Mouse (Mus musculus) hindbrain, embryonic 14.5 days (tissue): ENCODE results near the gene Dand5. TPM values are rescaled to one million over a fixed set of nuclear protein-coding genes. Genes with fewer than 3 reads are reported as not detected.

Experiments used
- ATAC-seq: fragments of 200-750 bp; cut with Nextera tagmentation; 2 replicates; pipeline ENCODE4 v1.8.0; 2017; ENCODE audit warnings: moderate number of reproducible peaks, mild to moderate bottlenecking, moderate TSS enrichment, moderate library complexity; ENCODE audit not compliant: low FRiP score
- DNase-seq: peaks from one replicate; pipeline ENCODE4 v3.0.0-alpha.2; 2015; ENCODE audit warnings: low spot score
- H3K27ac ChIP-seq: fragments of 300-500 bp; sonication (generic); 2 replicates; pipeline ENCODE4 v1.5.1; 2014; ENCODE audit warnings: mild to moderate bottlenecking, moderate library complexity
- H3K27me3 ChIP-seq: fragments of 300-500 bp; sonication (generic); 2 replicates; pipeline ENCODE4 v1.6.1; 2014; ENCODE audit warnings: mild to moderate bottlenecking, low read length, mixed read lengths; ENCODE audit not compliant: control insufficient read depth, insufficient read depth
- H3K36me3 ChIP-seq: fragments of 300-500 bp; sonication (generic); replicated peaks from 2 replicates; pipeline ENCODE4 v1.6.1; 2014; ENCODE audit not compliant: control insufficient read depth, insufficient read depth
- H3K4me1 ChIP-seq: fragments of 300-500 bp; sonication (generic); replicated peaks from 2 replicates; pipeline ENCODE4 v1.6.1; 2014; ENCODE audit warnings: antibody characterized with exemption, low read length, mixed read lengths; ENCODE audit not compliant: control insufficient read depth, insufficient read depth
- H3K4me2 ChIP-seq: fragments of 300-500 bp; sonication (generic); replicated peaks from 2 replicates; pipeline ENCODE4 v1.6.1; 2014; ENCODE audit warnings: mild to moderate bottlenecking, moderate library complexity
- H3K4me3 ChIP-seq: fragments of 300-500 bp; sonication (generic); replicated peaks from 2 replicates; pipeline ENCODE4 v1.5.1; 2014; ENCODE audit warnings: mild to moderate bottlenecking, low read length
- H3K9ac ChIP-seq: fragments of 300-500 bp; sonication (generic); 2 replicates; pipeline ENCODE4 v1.6.1; 2014
- H3K9me3 ChIP-seq: fragments of 300-500 bp; sonication (generic); 2 replicates; pipeline ENCODE4 v1.6.1; 2016; ENCODE audit warnings: low read length; ENCODE audit not compliant: control insufficient read depth
- WGBS: fragments of 180-500 bp; shearing (Covaris S2); extraction: QIAGEN DNeasy Blood & Tissue Kit; methylation state at CpG from one replicate; pipeline ENCODE4 v1.1.7; 2014; 5-methylcytosine and 5-hydroxymethylcytosine counted together
- polyA plus RNA-seq: library from polyadenylated mRNA; unstranded; fragments of >200 nt; fragmentation: Nextera tagmentation; extraction: Ambion mirVana; gene quantifications from 2 replicates; pipeline ENCODE4 v1.2.1, GENCODE M21; 2014

The Dand5 gene
- polyA plus RNA-seq, 1 experiment from 2014 or later, result 14.6 TPM

GRCm38 (mm10) chr8:84825636-84826035 lies 3.0 kb upstream of the Dand5 start:
- Histone ChIP-seq H3K9ac (no peak overlapping the region), H3K36me3 (no peaks in the 10 kb centered on the region), H3K4me3 (no peak overlapping the region), H3K9me3 (no peaks in the 10 kb centered on the region), H3K27ac (no peak overlapping the region), H3K4me2 (no peak overlapping the region), H3K27me3 (0 out of 2 replicates have a peak, but pooled peaks cover 4% of the 10 kb centered on the region), H3K4me1 (0 out of 2 replicates have a peak, but pooled peaks cover 3% of the 10 kb centered on the region)
- DNase-seq, result no peak
- ATAC-seq, result no peak
- WGBS, result 79% methylated on average over 4 of the region's 4 CpGs

DNA sequence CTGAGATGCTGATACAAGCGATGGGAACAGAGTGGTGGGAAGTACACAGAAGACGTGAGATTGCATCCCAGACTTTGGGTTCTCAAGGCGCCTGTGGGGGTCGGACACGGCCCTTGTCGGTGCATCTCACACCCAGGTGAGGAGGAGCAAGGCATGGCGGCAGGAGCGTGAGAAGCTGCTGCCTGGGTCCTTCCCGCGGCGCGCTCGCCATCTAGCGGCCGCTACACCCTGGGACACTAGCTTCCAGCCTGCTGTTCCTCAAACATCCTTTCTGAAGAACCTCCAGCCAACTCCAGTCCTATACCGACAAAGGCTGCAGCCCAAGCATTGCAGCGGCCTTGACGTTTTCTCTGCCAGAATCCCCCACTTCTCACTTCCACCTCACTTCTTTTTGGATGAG lies 1.0 kb upstream of the Dand5 start:
- peak overlapping the region; percentile 46 for H3K4me2 ChIP-seq
- ATAC-seq, result peak; percentile 91
- under 1% methylated on average over 18 of the region's 18 CpGs for WGBS
- 0 out of 2 replicates have a peak, but pooled peaks cover 3% of the 10 kb centered on the region for H3K4me1 ChIP-seq
- H3K27ac ChIP-seq, result no peak overlapping the region
- H3K4me3 ChIP-seq, result peak overlapping the region; percentile 17
- peak; percentile 88 for DNase-seq
- H3K9ac ChIP-seq, result peak overlapping the region; percentile 32; the same call in 1 of the 2 replicates
- no peaks in the 10 kb centered on the region for H3K9me3 ChIP-seq
- 0 out of 2 replicates have a peak, but pooled peaks cover 4% of the 10 kb centered on the region for H3K27me3 ChIP-seq
- H3K36me3 ChIP-seq, result no peaks in the 10 kb centered on the region

DNA sequence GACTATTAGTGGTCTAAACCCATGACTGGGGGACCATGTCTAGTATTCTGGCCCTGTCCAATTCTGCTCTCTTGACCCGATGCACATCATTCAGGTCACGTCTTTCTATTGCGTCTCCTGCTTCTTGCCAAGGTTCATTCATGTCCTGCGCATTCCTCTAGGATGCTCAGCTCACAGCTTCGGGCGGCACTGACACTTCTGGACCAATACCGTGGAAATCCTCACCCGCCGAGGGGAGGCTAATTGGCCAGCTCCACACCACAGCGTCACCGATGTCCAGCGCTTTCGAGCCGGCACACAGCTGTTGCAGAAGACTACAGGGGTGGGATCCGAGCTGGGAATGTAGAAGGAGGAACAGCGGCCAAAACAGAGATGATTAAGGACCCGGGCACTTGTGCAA lies 6.5 kb downstream of the Dand5 start:
- WGBS, result 76% methylated on average over 17 of the region's 17 CpGs
- ATAC-seq (no peak), DNase-seq (no peak)
- Histone ChIP-seq H3K9ac (no peak overlapping the region), H3K27me3 (peaks cover 9% of the 10 kb centered on the region), H3K36me3 (no peaks in the 10 kb centered on the region), H3K27ac (no peak overlapping the region), H3K4me3 (no peak overlapping the region), H3K9me3 (no peaks in the 10 kb centered on the region), H3K4me1 (peaks cover 10% of the 10 kb centered on the region), H3K4me2 (no peak overlapping the region)

DNA sequence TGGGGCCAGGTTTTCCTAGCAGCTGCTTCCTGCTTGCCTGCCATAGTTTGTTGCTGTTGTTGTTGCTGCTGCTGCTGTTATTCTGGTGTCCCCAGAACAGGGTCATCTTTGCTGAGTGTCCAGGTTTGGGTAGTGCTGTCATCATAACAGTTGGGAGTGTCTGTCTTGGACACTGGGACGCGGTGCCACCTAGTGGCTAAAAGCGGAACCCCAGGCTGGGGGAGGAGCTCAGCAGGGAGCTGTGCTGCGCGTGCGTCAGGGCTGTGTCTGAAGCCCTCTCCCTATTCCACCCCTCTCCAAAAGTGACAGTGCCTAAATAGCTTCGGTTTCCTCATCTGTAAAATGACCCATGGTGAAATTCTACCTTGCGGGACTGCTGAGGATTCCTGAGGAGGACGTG lies 7.1 kb downstream of the Dand5 start:
- H3K4me3 ChIP-seq, result no peak overlapping the region
- DNase-seq (peak; percentile 89), ATAC-seq (peak; percentile 51)
- H3K9ac ChIP-seq, result no peak overlapping the region
- no peaks in the 10 kb centered on the region for H3K36me3 ChIP-seq
- no peak overlapping the region for H3K4me2 ChIP-seq
- 13% methylated on average over 9 of the region's 9 CpGs for WGBS
- peak overlapping the region; percentile 81; the same call in 1 of the 2 replicates for H3K27ac ChIP-seq
- no peaks in the 10 kb centered on the region for H3K9me3 ChIP-seq
- peaks cover 14% of the 10 kb centered on the region for H3K4me1 ChIP-seq
- peaks cover 9% of the 10 kb centered on the region for H3K27me3 ChIP-seq

GRCm38 (mm10) chr8:84814555-84815441 lies 7.8 kb downstream of the Dand5 start:
- no peaks in the 10 kb centered on the region for H3K9me3 ChIP-seq
- peaks cover 9% of the 10 kb centered on the region for H3K27me3 ChIP-seq
- WGBS, result 22% methylated on average over 19 of the region's 19 CpGs
- peak; percentile 47 for ATAC-seq
- H3K4me2 ChIP-seq, result 0 out of 2 replicates have a peak overlapping the region, but pooled peaks have one; percentile 5
- H3K9ac ChIP-seq, result 0 out of 2 replicates have a peak overlapping the region, but pooled peaks have one; percentile 4
- H3K4me1 ChIP-seq, result peaks cover 15% of the 10 kb centered on the region
- H3K36me3 ChIP-seq, result no peaks in the 10 kb centered on the region
- H3K4me3 ChIP-seq, result no peak overlapping the region
- DNase-seq, result peak; percentile 53
- peak overlapping the region; percentile 81 for H3K27ac ChIP-seq

DNA sequence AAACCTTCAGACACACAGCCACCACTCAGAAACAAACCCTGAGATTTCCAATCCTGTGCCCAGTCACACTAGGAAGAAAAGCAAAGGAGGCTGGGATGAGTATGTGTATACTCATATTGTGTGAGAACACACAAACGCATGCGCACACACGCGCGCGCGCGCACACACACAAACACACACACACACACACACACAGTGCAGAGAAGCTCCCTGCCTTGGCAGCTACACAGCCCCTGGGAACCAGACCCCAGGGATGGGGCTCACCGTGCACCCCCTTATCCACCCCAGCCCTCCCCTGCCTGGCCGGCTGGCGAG lies 8.4 kb downstream of the Dand5 start:
- Histone ChIP-seq H3K4me1 (peaks cover 15% of the 10 kb centered on the region), H3K27me3 (peaks cover 9% of the 10 kb centered on the region), H3K9me3 (no peaks in the 10 kb centered on the region), H3K27ac (peak overlapping the region; percentile 81), H3K4me2 (no peak overlapping the region), H3K4me3 (no peak overlapping the region), H3K36me3 (no peaks in the 10 kb centered on the region), H3K9ac (no peak overlapping the region)
- no peak for DNase-seq
- 74% methylated on average over 11 of the region's 11 CpGs for WGBS
- peak; percentile 24 for ATAC-seq

DNA sequence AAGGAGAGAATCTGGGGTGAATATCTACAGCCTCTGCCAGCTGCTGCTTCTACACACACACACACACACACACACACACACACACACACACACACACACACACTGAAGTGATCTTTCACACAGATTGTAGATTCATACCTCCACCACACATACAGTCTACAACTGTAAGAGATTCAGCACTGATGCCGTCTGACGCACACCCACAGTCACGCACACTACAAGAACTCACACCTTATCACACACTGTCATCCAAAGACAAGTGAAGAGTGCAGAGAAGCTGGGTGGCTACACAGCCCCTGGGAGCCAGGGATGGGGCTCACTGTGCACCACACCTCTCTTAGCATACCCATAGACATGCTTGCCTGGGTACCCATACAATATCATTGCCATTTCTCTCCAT lies 8.8 kb downstream of the Dand5 start:
- Histone ChIP-seq H3K4me1 (peaks cover 15% of the 10 kb centered on the region), H3K4me3 (no peak overlapping the region), H3K27me3 (peaks cover 9% of the 10 kb centered on the region), H3K9ac (no peak overlapping the region), H3K9me3 (no peaks in the 10 kb centered on the region), H3K4me2 (no peak overlapping the region), H3K27ac (peak overlapping the region; percentile 81), H3K36me3 (no peaks in the 10 kb centered on the region)
- DNase-seq (no peak), ATAC-seq (no peak)
- 82% methylated on average over 3 of the region's 3 CpGs for WGBS

DNA sequence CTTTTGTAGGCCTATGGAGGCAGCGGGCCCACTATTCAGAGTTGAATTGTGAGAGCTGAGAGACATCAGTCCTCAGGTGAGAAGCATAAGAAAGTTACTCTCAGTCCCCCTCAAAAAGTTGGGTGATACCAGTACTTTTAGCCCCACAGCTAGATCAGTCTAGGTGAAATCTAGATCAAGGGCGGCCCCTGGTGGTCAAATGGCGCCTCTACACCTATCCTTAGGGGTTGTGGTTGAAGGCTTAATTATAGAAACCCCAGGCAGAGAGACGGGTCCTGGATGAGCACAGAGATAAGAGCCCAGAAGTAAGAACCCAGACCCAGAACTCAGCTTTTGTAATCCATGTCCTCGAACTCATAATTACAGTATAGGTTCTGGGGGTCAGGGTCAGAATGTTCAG lies 9.6 kb downstream of the Dand5 start:
- Histone ChIP-seq H3K36me3 (no peaks in the 10 kb centered on the region), H3K27me3 (peaks cover 9% of the 10 kb centered on the region), H3K9me3 (no peaks in the 10 kb centered on the region), H3K4me3 (no peak overlapping the region), H3K4me1 (peaks cover 15% of the 10 kb centered on the region), H3K27ac (peak overlapping the region; percentile 81; the same call in 1 of the 2 replicates), H3K4me2 (no peak overlapping the region), H3K9ac (no peak overlapping the region)
- ATAC-seq (no peak), DNase-seq (peak; percentile 89)
- WGBS, result 3% methylated on average over 5 of the region's 5 CpGs

DNA sequence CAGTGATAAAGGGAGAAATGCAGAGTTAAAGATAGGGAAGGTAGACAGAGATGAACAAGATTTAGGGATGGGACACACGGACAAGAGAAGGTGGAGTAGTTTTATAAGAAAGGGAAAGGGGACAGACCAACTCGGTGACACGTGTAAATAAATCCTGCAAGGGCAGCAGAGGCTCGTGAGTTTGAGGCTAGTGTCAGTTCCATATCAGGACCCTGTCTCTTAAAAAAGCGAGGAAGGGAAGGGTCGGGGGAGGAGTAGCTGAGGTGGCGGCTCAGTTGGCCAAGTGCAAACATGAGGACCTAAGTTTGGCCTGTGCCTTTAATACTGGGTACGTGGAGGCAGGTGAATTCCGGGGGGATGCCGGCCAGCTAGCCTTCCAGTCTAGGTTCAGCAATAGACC lies 11.3 kb downstream of the Dand5 start:
- DNase-seq, result no peak
- Histone ChIP-seq H3K9ac (peak overlapping the region; percentile 46), H3K27ac (peak overlapping the region; percentile 71), H3K4me1 (peaks cover 15% of the 10 kb centered on the region), H3K36me3 (no peaks in the 10 kb centered on the region), H3K27me3 (peaks cover 20% of the 10 kb centered on the region), H3K9me3 (no peaks in the 10 kb centered on the region), H3K4me2 (peak overlapping the region; percentile 54), H3K4me3 (peak overlapping the region; percentile 26)
- ATAC-seq, result no peak
- 12% methylated on average over 10 of the region's 10 CpGs for WGBS
